Mouse (Mus musculus) Muller cell, postnatal 12 days (primary cell): ENCODE data around the gene Tmem204.

Experiments used
- DNase-seq: peaks from one replicate; pipeline ENCODE4 v3.0.0-alpha.2; 2015; ENCODE audit errors: inconsistent ontology term

The Tmem204 gene

GRCm38 (mm10) chr17:25084835-25085385, 1.5 kb upstream of the Tmem204 start:
- no peak for DNase-seq

- no peak for DNase-seq
Observed at GRCm38 (mm10) chr17:25082887-25083286, 504 bp downstream of the Tmem204 start.

GRCm38 (mm10) chr17:25082081-25082847, 1.1 kb downstream of the Tmem204 start:
- DNase-seq, result no peak

GRCm38 (mm10) chr17:25080960-25081381, 2.4 kb downstream of the Tmem204 start:
- DNase-seq, result no peak

- no peak for DNase-seq
Observed at GRCm38 (mm10) chr17:25080210-25080609, 3.2 kb downstream of the Tmem204 start.

GRCm38 (mm10) chr17:25077771-25078372, 5.5 kb downstream of the Tmem204 start:
- peak; percentile 85 for DNase-seq

GRCm38 (mm10) chr17:25076906-25077305, 6.5 kb downstream of the Tmem204 start:
- no peak for DNase-seq

GRCm38 (mm10) chr17:25068690-25069089, 14.7 kb downstream of the Tmem204 start:
- DNase-seq, result no peak

GRCm38 (mm10) chr17:25067442-25067851, 15.9 kb downstream of the Tmem204 start:
- no peak for DNase-seq

GRCm38 (mm10) chr17:25066595-25066994, 16.8 kb downstream of the Tmem204 start:
- no peak for DNase-seq

GRCm38 (mm10) chr17:25065189-25065588, 18.2 kb downstream of the Tmem204 start:
- DNase-seq, result no peak

- no peak for DNase-seq
Observed at GRCm38 (mm10) chr17:25064351-25064750, 19.0 kb downstream of the Tmem204 start.

- DNase-seq, result no peak
Observed at GRCm38 (mm10) chr17:25063872-25064271, 19.5 kb downstream of the Tmem204 start.

GRCm38 (mm10) chr17:25063261-25063660, 20.1 kb downstream of the Tmem204 start:
- no peak for DNase-seq

- no peak for DNase-seq
Observed at GRCm38 (mm10) chr17:25057041-25057440, 26.4 kb downstream of the Tmem204 start.

- no peak for DNase-seq
Observed at GRCm38 (mm10) chr17:25053274-25053673, 30.1 kb downstream of the Tmem204 start.

GRCm38 (mm10) chr17:25047143-25047542, 36.2 kb downstream of the Tmem204 start:
- no peak for DNase-seq

- DNase-seq, result no peak
Observed at GRCm38 (mm10) chr17:25045281-25045680, 38.1 kb downstream of the Tmem204 start.

- no peak for DNase-seq
Observed at GRCm38 (mm10) chr17:25044879-25045278, 38.5 kb downstream of the Tmem204 start.

GRCm38 (mm10) chr17:25036183-25036582, 47.2 kb downstream of the Tmem204 start:
- DNase-seq, result no peak

- peak; percentile 90 for DNase-seq
Observed at GRCm38 (mm10) chr17:25016292-25017132, 66.9 kb downstream of the Tmem204 start.
